Mouse (Mus musculus) hindbrain, embryonic 13.5 days (tissue): Measurements from ENCODE around the gene Otof. TPM values are rescaled to one million over a fixed set of nuclear protein-coding genes. Genes with fewer than 3 reads are reported as not detected.

Source experiments
- ATAC-seq: fragments of 200-750 bp; cut with Nextera tagmentation; 2 replicates; pipeline ENCODE4 v1.8.0; 2017; ENCODE audit warnings: moderate TSS enrichment; ENCODE audit not compliant: low FRiP score
- H3K27ac ChIP-seq: fragments of 300-500 bp; sonication (generic); 2 replicates; pipeline ENCODE4 v1.5.1; 2015; ENCODE audit warnings: inconsistent platforms, mild to moderate bottlenecking, moderate library complexity
- H3K27me3 ChIP-seq: fragments of 300-500 bp; sonication (generic); 2 replicates; pipeline ENCODE4 v1.6.1; 2015; ENCODE audit warnings: mild to moderate bottlenecking, inconsistent platforms
- H3K36me3 ChIP-seq: fragments of 300-500 bp; sonication (generic); 2 replicates; pipeline ENCODE4 v1.6.1; 2015; ENCODE audit warnings: mild to moderate bottlenecking, inconsistent platforms
- H3K4me1 ChIP-seq: fragments of 300-500 bp; sonication (generic); replicated peaks from 2 replicates; pipeline ENCODE4 v1.6.1; 2015; ENCODE audit warnings: inconsistent platforms
- H3K4me2 ChIP-seq: fragments of 300-500 bp; sonication (generic); 2 replicates; pipeline ENCODE4 v1.6.1; 2015; ENCODE audit warnings: inconsistent platforms, mild to moderate bottlenecking, moderate library complexity
- H3K4me3 ChIP-seq: fragments of 300-500 bp; sonication (generic); 2 replicates; pipeline ENCODE4 v1.5.1; 2015; ENCODE audit warnings: mild to moderate bottlenecking, inconsistent platforms
- H3K9ac ChIP-seq: fragments of 300-500 bp; sonication (generic); 2 replicates; pipeline ENCODE4 v1.6.1; 2015; ENCODE audit warnings: mild to moderate bottlenecking, inconsistent platforms
- H3K9me3 ChIP-seq: fragments of 300-500 bp; sonication (generic); 2 replicates; pipeline ENCODE4 v1.6.1; 2016; ENCODE audit warnings: inconsistent platforms
- WGBS: fragments of 180-500 bp; shearing (Covaris S2); methylation state at CpG from one replicate; pipeline ENCODE4 v1.1.7; 2015; 5-methylcytosine and 5-hydroxymethylcytosine counted together
- polyA plus RNA-seq: library from polyadenylated mRNA; unstranded; fragments of >200 nt; fragmentation: Nextera tagmentation; extraction: Ambion mirVana; gene quantifications from 2 replicates; pipeline ENCODE4 v1.2.1, GENCODE M21; 2015

The Otof gene
- polyA plus RNA-seq, result 1.9 and 2.2 TPM in 2 replicates

- no peaks in the 10 kb centered on the region for H3K9me3 ChIP-seq
- peak within 1 kb of the TSS; percentile 43; the same call in 1 of the 2 replicates for H3K9ac ChIP-seq
- WGBS, result 18% methylated on average over 12 of the region's 12 CpGs
- ATAC-seq, result peak; percentile 84
- peak within 1 kb of the TSS; percentile 42 for H3K4me2 ChIP-seq
- H3K4me3 ChIP-seq, result peak within 1 kb of the TSS; percentile 11; the same call in 1 of the 2 replicates
- H3K27ac ChIP-seq, result peak within 1 kb of the TSS; percentile 66
- H3K36me3 ChIP-seq, result no peaks in the 10 kb centered on the region
- peaks cover 36% of the 10 kb centered on the region for H3K4me1 ChIP-seq
- peaks cover 38% of the 10 kb centered on the region for H3K27me3 ChIP-seq
Measured at GRCm38 (mm10) chr5:30461821-30462220, at the start of gene Otof. TSS of gene Otof (minus strand) at chr5:30461932.

GRCm38 (mm10) chr5:30497299-30497698 is 35.6 kb upstream of the Otof start:
- no peaks in the 10 kb centered on the region for H3K4me1 ChIP-seq
- no peak overlapping the region for H3K9ac ChIP-seq
- no peak overlapping the region for H3K4me3 ChIP-seq
- H3K4me2 ChIP-seq, result no peak overlapping the region
- ATAC-seq, result no peak
- H3K9me3 ChIP-seq, result no peaks in the 10 kb centered on the region
- 77% methylated on average over 7 of the region's 7 CpGs for WGBS
- H3K27ac ChIP-seq, result no peak overlapping the region
- H3K27me3 ChIP-seq, result no peaks in the 10 kb centered on the region
- H3K36me3 ChIP-seq, result no peaks in the 10 kb centered on the region

- no peak overlapping the region for H3K9ac ChIP-seq
- no peak overlapping the region for H3K4me2 ChIP-seq
- no peak overlapping the region for H3K4me3 ChIP-seq
- H3K27ac ChIP-seq, result no peak overlapping the region
- H3K36me3 ChIP-seq, result no peaks in the 10 kb centered on the region
- ATAC-seq, result no peak
- no peaks in the 10 kb centered on the region for H3K27me3 ChIP-seq
- no peaks in the 10 kb centered on the region for H3K4me1 ChIP-seq
- WGBS, result 81% methylated on average over 8 of the region's 8 CpGs
- no peaks in the 10 kb centered on the region for H3K9me3 ChIP-seq
Measured at GRCm38 (mm10) chr5:30496821-30497220, 35.1 kb upstream of the Otof start.

GRCm38 (mm10) chr5:30495288-30495687 is 33.6 kb upstream of the Otof start:
- 29% methylated on average over 2 of the region's 2 CpGs for WGBS
- Histone ChIP-seq H3K4me2 (no peak overlapping the region), H3K9me3 (no peaks in the 10 kb centered on the region), H3K4me1 (no peaks in the 10 kb centered on the region), H3K27me3 (no peaks in the 10 kb centered on the region), H3K27ac (no peak overlapping the region), H3K4me3 (no peak overlapping the region), H3K9ac (no peak overlapping the region), H3K36me3 (no peaks in the 10 kb centered on the region)
- ATAC-seq, result no peak

- Histone ChIP-seq H3K36me3 (no peaks in the 10 kb centered on the region), H3K4me1 (no peaks in the 10 kb centered on the region), H3K4me2 (no peak overlapping the region), H3K9me3 (no peaks in the 10 kb centered on the region), H3K9ac (no peak overlapping the region), H3K4me3 (no peak overlapping the region), H3K27me3 (no peaks in the 10 kb centered on the region), H3K27ac (no peak overlapping the region)
- ATAC-seq, result no peak
- 85% methylated on average over 7 of the region's 7 CpGs for WGBS
Measured at GRCm38 (mm10) chr5:30494606-30495005, 32.9 kb upstream of the Otof start.

- H3K9me3 ChIP-seq, result no peaks in the 10 kb centered on the region
- no peak for ATAC-seq
Measured at GRCm38 (mm10) chr5:30493723-30494122, 32.0 kb upstream of the Otof start.

GRCm38 (mm10) chr5:30490845-30491244 is 29.1 kb upstream of the Otof start:
- Histone ChIP-seq H3K27ac (no peak overlapping the region), H3K27me3 (no peaks in the 10 kb centered on the region), H3K4me2 (no peak overlapping the region), H3K4me3 (no peak overlapping the region), H3K9ac (no peak overlapping the region), H3K4me1 (no peaks in the 10 kb centered on the region), H3K36me3 (no peaks in the 10 kb centered on the region), H3K9me3 (no peaks in the 10 kb centered on the region)
- no peak for ATAC-seq
- 83% methylated on average over 5 of the region's 5 CpGs for WGBS

More at GRCm38 (mm10) chr5:30493723-30494122, 32.0 kb upstream of the Otof start:
- Histone ChIP-seq H3K27ac (no peak overlapping the region), H3K4me1 (no peaks in the 10 kb centered on the region), H3K4me3 (no peak overlapping the region), H3K36me3 (no peaks in the 10 kb centered on the region), H3K27me3 (no peaks in the 10 kb centered on the region), H3K4me2 (no peak overlapping the region), H3K9ac (no peak overlapping the region)
- 75% methylated on average over 7 of the region's 7 CpGs for WGBS

GRCm38 (mm10) chr5:30490215-30490614 is 28.5 kb upstream of the Otof start:
- Histone ChIP-seq H3K4me2 (no peak overlapping the region), H3K4me3 (no peak overlapping the region), H3K27ac (no peak overlapping the region), H3K27me3 (no peaks in the 10 kb centered on the region), H3K36me3 (no peaks in the 10 kb centered on the region), H3K4me1 (no peaks in the 10 kb centered on the region), H3K9me3 (no peaks in the 10 kb centered on the region), H3K9ac (no peak overlapping the region)
- ATAC-seq, result no peak

- Histone ChIP-seq H3K9ac (no peak overlapping the region), H3K9me3 (no peaks in the 10 kb centered on the region), H3K4me1 (no peaks in the 10 kb centered on the region), H3K4me2 (no peak overlapping the region), H3K27ac (no peak overlapping the region), H3K4me3 (no peak overlapping the region), H3K27me3 (no peaks in the 10 kb centered on the region), H3K36me3 (no peaks in the 10 kb centered on the region)
- WGBS, result 83% methylated on average over 6 of the region's 6 CpGs
- ATAC-seq, result no peak
Measured at GRCm38 (mm10) chr5:30485136-30485535, 23.4 kb upstream of the Otof start.

- Histone ChIP-seq H3K9me3 (no peaks in the 10 kb centered on the region), H3K4me1 (no peaks in the 10 kb centered on the region), H3K36me3 (no peaks in the 10 kb centered on the region), H3K27ac (no peak overlapping the region), H3K4me3 (no peak overlapping the region), H3K9ac (no peak overlapping the region), H3K4me2 (no peak overlapping the region), H3K27me3 (no peaks in the 10 kb centered on the region)
- 76% methylated on average over 5 of the region's 5 CpGs for WGBS
- ATAC-seq, result no peak
Measured at GRCm38 (mm10) chr5:30484591-30484990, 22.9 kb upstream of the Otof start.

- H3K4me1 ChIP-seq, result no peaks in the 10 kb centered on the region
- H3K4me3 ChIP-seq, result no peak overlapping the region
- no peaks in the 10 kb centered on the region for H3K36me3 ChIP-seq
- no peak overlapping the region for H3K4me2 ChIP-seq
- no peaks in the 10 kb centered on the region for H3K27me3 ChIP-seq
- no peak overlapping the region for H3K27ac ChIP-seq
- no peak for ATAC-seq
- no peaks in the 10 kb centered on the region for H3K9me3 ChIP-seq
- no peak overlapping the region for H3K9ac ChIP-seq
- 83% methylated on average over 8 of the region's 8 CpGs for WGBS
Measured at GRCm38 (mm10) chr5:30483533-30483932, 21.8 kb upstream of the Otof start.

- Histone ChIP-seq H3K27me3 (no peaks in the 10 kb centered on the region), H3K4me3 (no peak overlapping the region), H3K36me3 (no peaks in the 10 kb centered on the region), H3K4me1 (no peaks in the 10 kb centered on the region), H3K27ac (no peak overlapping the region), H3K4me2 (no peak overlapping the region), H3K9me3 (no peaks in the 10 kb centered on the region), H3K9ac (no peak overlapping the region)
- 20% methylated on average over 5 of the region's 5 CpGs for WGBS
- ATAC-seq, result 0 out of 2 replicates have a peak, but pooled peaks have one; percentile 43
Measured at GRCm38 (mm10) chr5:30482319-30482718, 20.6 kb upstream of the Otof start.

GRCm38 (mm10) chr5:30476534-30476933 is 14.8 kb upstream of the Otof start:
- Histone ChIP-seq H3K27me3 (no peaks in the 10 kb centered on the region), H3K4me1 (peaks cover 4% of the 10 kb centered on the region; the same call in 1 of the 2 replicates), H3K27ac (no peak overlapping the region), H3K36me3 (no peaks in the 10 kb centered on the region), H3K4me3 (no peak overlapping the region), H3K4me2 (no peak overlapping the region), H3K9ac (no peak overlapping the region), H3K9me3 (no peaks in the 10 kb centered on the region)
- no peak for ATAC-seq
- 45% methylated on average over 10 of the region's 10 CpGs for WGBS
